Mouse (Mus musculus) left cerebral cortex, postnatal 36 days (tissue): ENCODE results near the gene Strn4. TPM values are rescaled to one million over a fixed set of nuclear protein-coding genes. Genes with fewer than 3 reads are reported as not detected.

Source experiments
- DNase-seq, 2 experiments: peaks; one replicate each; pipeline ENCODE4 v3.0.0; 2021 to 2022; ENCODE audit warnings: low spot score in 2 of 2, mixed read lengths in 1 of 2
- intact Hi-C: fragments of 180-260 bp; cut with DNase I; formaldehyde crosslinking; loops from one replicate; pipeline ENCODE4 v1.15.1; 2025
- total RNA-seq, 2 experiments: library from RNA; stranded (reverse); gene quantifications; 2 replicates each; pipeline ENCODE4 v1.2.3; 2021

The Strn4 gene
- total RNA-seq, result 100 to 1,000 TPM; 310 to 320 TPM

DNA sequence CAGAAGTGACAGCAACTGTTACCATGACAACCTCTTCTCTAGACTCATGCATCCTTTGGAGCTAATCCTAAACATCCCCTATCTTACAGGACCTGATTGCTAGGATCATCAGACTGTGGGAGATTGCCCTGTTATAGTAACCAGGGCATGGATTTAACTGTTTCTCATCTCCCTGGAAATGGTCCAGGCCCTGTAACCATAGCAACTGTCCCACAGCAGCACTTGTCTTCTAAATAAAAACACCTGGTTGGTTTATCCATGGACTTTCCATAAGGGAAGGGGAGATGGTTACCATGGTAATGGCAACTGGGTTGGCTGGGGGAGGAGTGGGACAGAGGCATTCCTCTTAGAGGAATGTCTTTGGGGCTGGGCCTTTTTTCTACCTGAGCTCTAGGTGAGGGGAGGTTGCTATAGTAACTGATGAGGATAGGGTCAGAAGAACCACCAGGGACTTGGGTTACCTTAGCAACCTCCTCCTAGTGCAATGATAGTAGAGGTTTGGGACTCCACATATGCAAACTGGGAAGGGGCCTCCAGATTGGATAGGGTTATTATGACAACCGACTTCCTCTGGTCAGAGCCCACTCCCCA is at the start of gene Strn4:
TSS of gene Strn4 (plus strand) at position 539 of the 591 bp plus-strand sequence.
- DNase-seq, result no peak
- intact Hi-C loops, result no loop called here

DNA sequence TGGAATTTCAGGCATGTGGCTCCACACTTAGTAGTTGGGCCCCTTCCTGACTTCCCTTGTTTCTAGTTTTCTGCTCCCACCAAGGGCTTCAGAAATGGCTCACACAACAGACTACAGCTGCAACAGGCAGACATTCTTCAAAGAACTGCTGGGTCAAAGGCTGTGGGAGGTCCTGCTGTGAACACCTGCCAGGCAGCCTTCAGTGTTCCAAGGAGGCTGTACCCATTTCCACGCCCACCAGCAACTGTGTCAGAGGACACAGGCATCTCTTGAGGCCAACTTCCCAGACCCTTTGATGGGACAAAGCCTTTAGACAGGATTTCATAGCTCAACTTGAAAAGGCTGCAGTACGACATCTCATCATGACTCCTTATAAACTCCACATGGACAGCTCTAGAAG is 49.2 kb upstream of the Strn4 start:
- intact Hi-C loops, result no loop called here
- no peak for DNase-seq

DNA sequence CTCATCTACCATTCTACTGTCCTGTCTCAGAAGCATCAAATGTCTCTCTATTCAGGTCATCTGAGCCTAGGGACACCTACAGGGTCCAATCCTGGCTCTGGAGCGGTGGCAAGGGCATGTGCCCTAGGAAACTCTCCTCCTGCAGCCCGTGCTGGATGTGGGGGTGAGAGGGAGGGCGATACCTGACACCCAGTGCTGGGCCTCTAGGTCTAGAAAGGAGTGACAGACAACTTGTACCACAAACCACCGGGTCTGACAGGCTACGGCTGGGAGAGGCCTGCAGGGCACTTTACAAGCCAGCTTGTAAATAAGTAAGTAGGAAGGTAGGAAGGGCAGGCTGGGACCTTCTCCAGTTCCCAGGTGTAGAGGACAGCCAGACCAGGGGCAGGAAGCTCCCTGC is 39.8 kb upstream of the Strn4 start:
- intact Hi-C loops, result no loop called here

DNA sequence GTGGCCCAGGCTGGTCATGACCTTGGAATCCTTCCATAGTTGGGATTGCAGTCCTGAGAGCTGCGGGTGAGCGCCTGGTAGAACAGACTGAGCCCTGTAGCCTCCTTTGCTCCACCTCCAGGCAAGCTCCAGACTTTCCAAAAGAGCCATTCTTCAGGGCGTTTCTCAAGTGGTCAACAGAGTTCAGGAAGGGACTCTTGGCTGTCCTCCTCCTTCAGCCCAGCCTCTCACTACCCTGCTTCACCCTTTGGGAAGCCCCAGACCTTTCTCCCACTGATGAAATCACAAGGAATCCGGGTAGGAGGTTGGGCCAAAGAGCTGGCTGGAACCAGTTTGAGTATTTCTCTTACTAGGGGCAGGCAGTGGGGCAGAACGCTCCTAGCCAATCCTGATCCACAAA is 35.6 kb upstream of the Strn4 start:
- intact Hi-C loops, result no loop called here
- DNase-seq, result no peak

More for the DNA sequence above, 39.8 kb upstream of the Strn4 start:
- no peak for DNase-seq

DNA sequence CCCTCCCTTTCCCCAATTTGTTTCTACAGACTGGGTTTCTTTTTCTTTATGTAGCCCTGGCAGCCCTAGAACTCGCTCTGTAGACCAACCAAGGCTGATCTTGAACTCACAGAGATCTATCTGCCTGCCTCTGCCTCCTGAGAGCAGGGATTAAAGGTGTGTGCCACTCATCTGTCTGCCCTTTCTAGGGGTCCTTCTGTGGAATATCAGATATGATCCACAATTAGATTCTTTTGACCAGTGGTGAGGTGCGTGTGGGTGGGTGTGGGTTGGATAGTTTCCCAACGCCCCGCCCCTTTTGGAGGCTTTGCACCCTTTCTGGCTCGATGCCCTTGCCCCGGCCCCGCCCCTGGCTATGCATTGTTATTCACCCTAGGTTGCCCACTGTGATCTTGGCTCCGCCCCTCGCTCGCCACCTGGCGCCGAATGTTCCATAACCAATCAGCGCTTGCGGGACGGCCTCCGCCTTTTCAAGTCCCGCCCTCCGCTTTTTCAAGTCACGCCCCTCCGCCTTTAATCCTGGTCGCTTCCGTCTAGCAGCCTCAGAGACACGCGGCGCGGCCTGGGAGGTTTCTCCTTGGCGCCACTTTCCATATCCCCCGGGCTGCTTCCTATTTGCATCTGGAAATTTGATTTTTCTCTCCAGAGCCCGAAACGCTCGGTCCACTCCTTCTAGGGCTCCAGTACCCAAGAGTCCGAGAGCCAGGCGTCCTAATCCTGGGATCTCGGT is 34.7 kb upstream of the Strn4 start, which contains the start of gene Slc1a5:
TSS of gene Slc1a5 (plus strand) at position 516 of the 730 bp plus-strand sequence.
- intact Hi-C loops, result no loop called here
- DNase-seq, result peak; percentile 28 to 37

DNA sequence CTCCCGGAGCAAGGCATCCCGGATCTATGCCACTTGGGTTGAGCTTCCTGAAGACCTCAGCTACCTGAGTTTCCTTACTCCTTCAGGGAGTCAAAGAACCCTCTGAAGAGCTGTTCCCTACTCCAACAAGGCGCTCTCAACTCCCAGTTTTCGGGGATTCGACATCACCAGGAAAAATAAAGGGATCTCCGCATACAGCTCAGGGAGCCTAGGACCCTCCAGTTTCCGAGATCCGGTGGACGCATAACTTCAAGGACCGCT is 34.2 kb upstream of the Strn4 start:
- intact Hi-C loops, result no loop called here
- DNase-seq, result no peak

DNA sequence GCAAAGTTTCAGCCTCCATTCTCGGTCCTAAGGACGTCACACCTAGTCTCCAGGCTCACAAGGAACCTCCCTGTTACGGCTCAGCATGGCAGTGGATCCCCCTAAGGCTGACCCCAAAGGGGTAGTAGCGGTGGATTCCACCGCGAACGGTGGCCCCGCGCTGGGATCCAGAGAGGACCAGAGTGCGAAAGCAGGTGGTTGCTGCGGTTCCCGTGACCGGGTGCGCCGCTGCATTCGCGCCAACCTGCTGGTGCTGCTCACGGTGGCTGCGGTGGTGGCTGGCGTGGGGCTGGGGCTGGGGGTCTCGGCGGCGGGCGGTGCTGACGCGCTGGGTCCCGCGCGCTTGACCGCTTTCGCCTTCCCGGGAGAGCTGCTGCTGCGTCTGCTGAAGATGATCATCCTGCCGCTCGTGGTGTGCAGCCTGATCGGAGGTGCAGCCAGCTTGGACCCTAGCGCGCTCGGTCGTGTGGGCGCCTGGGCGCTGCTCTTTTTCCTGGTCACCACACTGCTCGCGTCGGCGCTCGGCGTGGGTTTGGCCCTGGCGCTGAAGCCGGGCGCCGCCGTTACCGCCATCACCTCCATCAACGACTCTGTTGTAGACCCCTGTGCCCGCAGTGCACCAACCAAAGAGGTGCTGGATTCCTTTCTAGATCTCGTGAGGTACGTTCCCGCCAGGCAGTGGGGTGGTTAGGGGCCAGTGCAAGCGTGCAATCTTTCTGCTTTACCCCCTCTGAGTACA is 33.7 kb upstream of the Strn4 start:
- intact Hi-C loops, result no loop called here
- no peak for DNase-seq

DNA sequence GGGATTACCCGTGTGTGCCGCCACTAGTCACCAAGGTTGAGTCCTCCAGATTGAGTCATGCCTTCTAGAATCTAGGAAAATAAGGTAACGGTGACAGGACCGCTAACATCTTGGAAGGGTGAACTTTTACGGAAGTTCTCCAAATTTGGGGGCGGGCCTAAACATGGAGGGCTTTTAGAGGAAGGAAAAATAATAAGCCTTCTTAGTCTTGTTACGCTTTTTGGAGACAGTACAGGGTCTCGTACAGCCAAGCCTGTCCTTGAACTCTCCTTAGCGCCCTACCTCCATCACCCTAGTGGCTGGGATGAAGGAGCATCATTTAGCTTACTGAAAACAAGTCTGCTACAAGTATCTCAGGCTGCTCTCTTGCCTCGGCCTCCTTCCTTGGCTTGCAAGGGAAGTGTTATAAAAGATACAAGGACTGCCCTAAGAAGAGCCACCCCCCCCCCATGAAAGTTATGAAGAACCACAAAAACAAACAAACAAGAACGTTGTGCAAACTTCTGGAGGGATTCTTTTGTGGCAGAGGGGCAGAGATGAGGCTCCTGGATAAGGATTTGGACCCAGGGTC is 33.0 kb upstream of the Strn4 start:
- intact Hi-C loops, result no loop called here
- no peak for DNase-seq

DNA sequence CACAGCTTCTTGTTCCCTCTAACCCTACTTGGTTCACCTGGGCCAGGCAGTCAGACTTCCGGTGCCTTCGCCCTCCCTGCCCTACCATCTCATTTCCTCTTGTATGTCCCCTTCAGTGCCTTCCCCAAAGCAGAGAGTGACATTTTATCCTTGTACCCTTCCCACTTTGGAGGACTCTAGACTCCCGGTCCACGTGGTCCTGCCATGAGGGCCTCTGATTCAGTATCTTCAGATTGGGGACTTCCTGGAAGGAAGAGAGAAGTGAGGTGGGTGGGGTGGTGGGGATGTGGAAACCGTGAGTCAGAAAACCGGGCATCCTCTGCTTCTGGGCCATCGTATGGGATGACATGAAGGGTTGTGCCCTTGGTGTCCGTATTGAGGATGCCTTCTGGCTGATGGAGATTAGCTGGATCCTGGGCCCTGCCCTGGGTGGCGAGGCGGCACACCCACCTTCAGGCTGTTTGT is 32.4 kb upstream of the Strn4 start:
- intact Hi-C loops, result no loop called here
- DNase-seq, result no peak

DNA sequence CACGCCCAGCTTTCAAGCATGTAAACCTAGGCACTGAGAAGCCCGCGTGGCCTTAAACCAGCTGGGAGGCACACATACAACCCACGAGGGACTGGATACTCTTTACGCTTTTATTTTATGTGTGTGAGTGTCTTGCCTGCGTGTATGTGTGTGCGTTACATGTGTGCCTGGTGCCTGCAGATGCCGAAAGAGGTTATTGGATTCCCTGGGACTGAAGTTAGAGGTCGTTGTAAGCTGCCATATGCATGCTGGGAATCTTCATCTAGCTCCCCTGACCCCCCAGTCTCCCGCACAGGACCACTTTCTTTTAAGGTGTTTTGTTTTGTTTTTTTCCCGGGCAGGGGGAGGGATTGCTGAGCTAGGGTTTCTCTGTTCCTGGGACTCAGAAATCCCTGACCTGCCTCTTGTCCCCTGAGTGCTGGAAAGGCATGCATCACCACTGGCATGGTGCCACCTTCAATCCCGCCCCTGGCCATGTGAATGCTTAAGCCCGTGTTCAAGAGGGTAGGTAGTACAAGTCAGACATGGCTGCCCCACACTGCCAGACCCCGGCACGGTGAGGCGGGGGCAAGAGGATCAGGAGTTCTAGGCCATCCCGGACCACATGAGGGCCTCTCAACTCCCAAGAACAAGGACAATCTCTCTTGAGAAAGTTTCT is 31.8 kb upstream of the Strn4 start:
- no peak for DNase-seq
- intact Hi-C loops, result no loop called here

DNA sequence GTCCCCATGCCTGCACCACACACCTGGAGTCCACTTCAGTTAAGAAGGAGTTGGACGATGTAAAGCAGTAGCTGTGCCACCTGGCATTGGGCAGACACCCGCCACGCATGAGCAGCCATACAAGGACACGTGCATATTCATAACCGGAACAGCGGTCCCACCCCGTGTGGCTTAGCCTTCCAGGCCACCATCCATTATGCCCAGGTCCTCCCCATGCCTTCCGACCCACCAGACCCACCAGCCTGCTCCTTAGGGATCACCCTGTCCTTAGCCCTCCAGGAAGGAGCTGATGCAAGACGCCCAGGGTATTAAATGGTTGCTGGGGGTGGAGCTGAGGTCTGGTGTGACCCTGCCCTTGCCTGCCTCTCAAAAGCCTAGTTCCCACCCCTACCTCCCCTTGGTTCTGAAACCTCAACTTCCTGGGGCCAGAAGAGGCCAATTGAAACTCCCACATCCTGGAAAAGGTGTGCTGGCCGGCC is 31.2 kb upstream of the Strn4 start:
- intact Hi-C loops, result no loop called here
- no peak for DNase-seq

DNA sequence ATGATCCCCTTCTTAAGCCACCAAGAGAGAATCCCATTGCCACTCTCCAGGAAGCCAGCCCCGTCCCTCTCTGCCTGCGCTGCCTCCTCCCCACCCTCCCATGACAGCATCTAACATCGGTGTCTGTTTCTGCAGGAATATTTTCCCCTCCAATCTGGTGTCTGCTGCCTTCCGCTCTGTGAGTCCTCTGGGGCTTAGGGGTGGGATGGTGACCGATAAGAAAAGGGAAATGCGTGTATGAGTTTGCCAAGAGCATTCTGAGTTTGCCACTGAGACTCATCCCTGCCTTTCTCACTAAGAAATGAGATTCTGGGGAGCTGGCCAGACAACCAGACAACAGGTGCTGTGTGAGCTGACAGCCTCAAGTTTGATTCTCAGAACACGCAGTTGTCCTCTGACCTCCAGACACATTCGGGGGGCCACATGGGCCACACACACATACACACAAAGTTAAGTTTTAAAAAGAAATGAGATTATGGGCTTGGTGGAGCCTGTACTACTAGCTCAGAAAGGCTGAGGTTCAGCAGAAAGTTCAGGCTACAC is 30.1 kb upstream of the Strn4 start:
- intact Hi-C loops, result no loop called here

DNA sequence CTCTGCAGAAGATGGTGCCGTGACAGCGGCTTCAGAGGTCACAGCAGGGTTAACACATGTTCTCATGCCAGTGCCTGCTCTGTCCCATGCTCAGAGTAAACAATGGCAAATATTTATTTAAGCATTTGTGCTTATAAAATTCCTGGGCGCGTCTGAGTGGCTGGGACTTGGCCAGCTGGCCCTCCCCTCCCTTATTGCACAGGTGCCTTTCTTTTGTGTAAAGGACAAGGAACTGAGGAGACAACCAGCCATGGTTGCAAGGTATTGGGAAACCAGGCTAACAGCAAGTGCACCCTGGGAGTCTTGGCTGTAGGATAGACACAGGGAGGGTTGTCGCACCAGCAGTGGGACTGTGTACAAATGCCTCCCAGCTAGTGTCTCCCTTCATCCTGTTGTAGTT is 23.4 kb upstream of the Strn4 start:
- no peak for DNase-seq
- intact Hi-C loops, result no loop called here

More for the DNA sequence above, 30.1 kb upstream of the Strn4 start:
- no peak for DNase-seq

DNA sequence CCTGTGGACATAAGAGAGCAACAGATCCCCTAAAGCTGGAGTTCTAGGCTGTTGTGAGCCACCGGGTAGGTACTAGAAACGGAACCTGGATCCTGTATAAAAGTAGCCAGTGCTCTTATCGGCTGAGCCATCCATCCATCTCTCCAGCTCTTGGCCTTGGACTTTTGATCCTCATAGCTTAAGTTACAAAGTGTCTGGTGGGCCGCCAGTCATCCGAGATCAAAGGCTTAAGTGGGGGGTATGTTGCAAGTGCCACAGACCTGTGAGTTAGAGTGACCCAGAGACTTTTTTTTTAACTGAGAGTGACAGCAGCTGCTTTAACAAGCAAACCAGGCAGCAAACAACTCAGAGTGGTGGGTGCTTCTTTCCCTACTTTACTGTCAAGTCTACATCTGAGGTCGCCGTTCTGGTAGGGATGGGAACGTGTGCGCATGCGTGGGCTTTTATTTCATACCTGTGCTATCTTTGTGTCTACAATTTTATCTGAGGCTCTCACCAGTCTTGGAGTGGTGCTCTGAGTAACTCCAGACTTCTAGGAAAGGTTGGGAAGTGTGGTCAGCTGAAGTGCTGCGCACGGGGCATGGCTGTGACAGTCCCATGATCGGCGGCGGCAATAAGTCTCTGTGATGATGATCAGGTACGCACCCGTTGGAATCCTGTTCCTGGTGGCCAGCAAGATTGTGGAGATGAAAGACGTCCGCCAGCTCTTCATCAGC is 22.5 kb upstream of the Strn4 start:
- DNase-seq, result no peak
- intact Hi-C loops, result no loop called here

DNA sequence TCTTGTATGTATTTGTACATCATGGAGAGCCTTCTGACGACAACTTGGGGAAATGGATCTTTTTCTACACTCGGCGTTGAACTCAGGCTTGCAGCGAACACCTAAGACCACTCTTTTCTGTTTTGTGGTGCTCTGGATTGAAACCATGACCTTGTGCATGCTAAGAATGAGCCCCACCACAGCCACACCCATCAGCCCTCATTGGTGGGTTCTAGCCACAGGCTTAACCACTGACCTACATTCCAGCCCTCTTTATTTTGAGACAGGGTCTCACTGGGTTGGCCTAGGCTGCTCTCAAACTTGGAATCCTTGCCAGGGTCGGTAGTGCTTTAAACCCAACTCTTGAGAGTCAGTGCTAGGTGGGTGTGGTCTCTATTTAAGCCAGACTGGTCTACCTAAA is 20.8 kb upstream of the Strn4 start:
- DNase-seq, result no peak
- intact Hi-C loops, result no loop called here

DNA sequence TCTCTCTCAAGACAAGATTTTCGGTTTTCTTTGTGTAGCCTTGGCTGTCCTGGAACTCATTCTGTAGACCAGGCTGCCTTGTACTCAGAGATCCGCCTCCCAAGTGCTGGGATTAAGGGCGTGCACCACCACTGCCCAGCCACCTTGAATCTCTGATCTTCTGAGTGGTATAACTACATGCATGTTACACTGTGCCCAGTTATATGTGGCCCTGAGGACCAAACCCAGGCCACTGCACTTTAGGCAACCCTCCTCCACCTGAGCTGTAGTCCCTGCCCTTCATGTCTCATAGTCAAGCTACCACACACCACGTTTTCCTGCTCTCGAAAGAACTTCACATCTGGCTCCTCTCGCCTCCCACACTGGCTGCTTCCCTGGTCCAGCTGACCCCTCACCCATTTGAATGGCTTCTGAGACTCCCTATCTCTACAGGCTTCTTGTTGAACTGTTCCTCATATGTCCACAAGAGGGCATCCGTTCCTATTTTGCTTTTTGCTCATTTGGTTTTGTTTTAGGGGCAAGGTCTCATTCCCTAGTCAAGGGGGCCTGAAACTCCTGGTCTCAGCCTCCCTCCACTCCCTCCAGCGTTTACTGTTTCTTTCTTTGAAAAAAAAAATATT is 11.2 kb upstream of the Strn4 start:
- intact Hi-C loops, result loop anchor here (5.0 kb wide), 1 partner anchor 177 kb away; no protein-coding TSS in a partner anchor
- DNase-seq, result no peak

DNA sequence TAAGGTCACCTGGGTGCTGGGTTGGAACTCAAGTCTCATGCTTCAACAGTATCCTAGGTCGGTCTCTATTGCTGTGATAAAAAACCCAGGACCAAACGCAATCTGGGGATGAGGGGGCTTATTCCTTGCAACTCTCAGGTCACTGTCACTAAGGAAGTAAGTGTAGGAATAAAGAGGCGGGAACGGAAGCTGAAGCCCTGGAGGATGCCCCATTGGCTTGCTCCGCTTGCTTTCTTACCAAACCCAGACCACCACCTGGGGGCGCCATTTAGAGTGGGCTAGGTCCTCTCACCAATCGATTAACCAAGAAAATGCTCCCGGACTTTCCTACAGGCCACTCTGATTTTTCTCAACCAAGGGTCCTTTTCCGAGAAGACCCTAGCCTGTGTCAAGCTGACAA is 7.8 kb upstream of the Strn4 start:
- DNase-seq, result no peak
- intact Hi-C loops, result loop anchor here (2.0 kb wide), 1 partner anchor 61 kb away; no protein-coding TSS in a partner anchor

DNA sequence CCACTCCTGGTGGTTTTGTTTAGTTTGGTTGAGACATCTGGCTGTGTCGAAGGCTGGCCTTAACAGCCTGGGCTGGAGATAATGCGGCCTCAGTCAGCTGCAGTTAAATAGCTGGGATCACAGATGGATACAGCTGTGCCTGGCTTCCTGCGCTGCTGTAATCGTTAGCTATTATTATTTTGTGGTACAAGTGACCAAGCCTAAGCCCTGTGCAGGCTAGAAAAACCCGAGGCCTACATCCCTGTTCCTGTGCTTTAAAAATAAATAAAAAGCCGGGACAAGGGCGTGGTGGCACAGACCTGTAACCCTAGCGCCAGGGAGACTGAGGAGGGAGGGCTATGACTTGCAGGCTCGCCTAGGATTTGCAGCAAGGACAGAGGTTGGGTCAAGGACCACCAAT is 7.0 kb upstream of the Strn4 start:
- no peak for DNase-seq
- intact Hi-C loops, result loop anchor here (2.0 kb wide), 1 partner anchor 62 kb away; no protein-coding TSS in a partner anchor
